Mouse (Mus musculus) bone marrow macrophage, adult 2 months (primary cell): Measurements from ENCODE around the gene Mprip.

ENCODE experiments used
- CTCF ChIP-seq: IDR thresholded peaks from 2 replicates; pipeline ENCODE4 v1.5.1; 2012; ENCODE audit warnings: low read depth, mild to moderate bottlenecking, low read length, moderate library complexity
- POLR2A ChIP-seq: IDR thresholded peaks from 2 replicates; pipeline ENCODE4 v1.6.1; 2012; ENCODE audit warnings: mild to moderate bottlenecking, low read depth, low read length, borderline replicate concordance

- TF ChIP-seq CTCF = no peak
- no peak for TF ChIP-seq POLR2A
These were observed 125.5 kb downstream of the Mprip start for GRCm38 (mm10) chr11:59786444-59787198.
